Mouse (Mus musculus): ENCODE measurements around the gene Synrg. TPM values are rescaled to one million over a fixed set of nuclear protein-coding genes. Genes with fewer than 3 reads are reported as not detected.

The Synrg gene
- polyA plus RNA-seq, 1 experiment: not detected

- H3K4me1 ChIP-seq (ENCODE audit: control insufficient read depth, insufficient read depth, low read length): no peaks in the 10 kb centered on the region
- no peak overlapping the region for H3K27ac ChIP-seq (ENCODE audit: insufficient read depth, low read depth, low read length)
- H3K4me3 ChIP-seq (ENCODE audit: insufficient read depth, low read depth, low read length): no peak overlapping the region
- TF ChIP-seq POLR2A (IDR thresholded peaks at IDR 0.05; ENCODE audit: insufficient read depth, low read depth, low read length) (no peak), CTCF (IDR thresholded peaks at IDR 0.05; ENCODE audit: insufficient read depth, low read depth, low read length) (no peak)
- WGBS: 38% methylated on average over 3 of the region's 3 CpGs
These were observed 34.8 kb downstream of the Synrg start for GRCm38 (mm10) chr11:83998993-83999392.

- Histone ChIP-seq H3K4me3 (ENCODE audit: insufficient read depth, low read depth, low read length) (no peak overlapping the region), H3K4me1 (ENCODE audit: control insufficient read depth, insufficient read depth, low read length) (no peaks in the 10 kb centered on the region), H3K27ac (ENCODE audit: insufficient read depth, low read depth, low read length) (no peak overlapping the region)
- 88% methylated on average over 4 of the region's 4 CpGs for WGBS
- TF ChIP-seq POLR2A (IDR thresholded peaks at IDR 0.05; ENCODE audit: insufficient read depth, low read depth, low read length): no peak
- TF ChIP-seq CTCF (IDR thresholded peaks at IDR 0.05; ENCODE audit: insufficient read depth, low read depth, low read length): no peak
These were observed 35.2 kb downstream of the Synrg start for GRCm38 (mm10) chr11:83999411-83999915.

GRCm38 (mm10) chr11:84001257-84001656, 37.0 kb downstream of the Synrg start:
- TF ChIP-seq POLR2A (IDR thresholded peaks at IDR 0.05; ENCODE audit: insufficient read depth, low read depth, low read length) (no peak), CTCF (IDR thresholded peaks at IDR 0.05; ENCODE audit: insufficient read depth, low read depth, low read length) (no peak)
- Histone ChIP-seq H3K4me1 (ENCODE audit: control insufficient read depth, insufficient read depth, low read length) (no peaks in the 10 kb centered on the region), H3K27ac (ENCODE audit: insufficient read depth, low read depth, low read length) (no peak overlapping the region), H3K4me3 (ENCODE audit: insufficient read depth, low read depth, low read length) (no peak overlapping the region)
- 98% methylated on average over 3 of the region's 3 CpGs for WGBS

GRCm38 (mm10) chr11:84003986-84004385, 39.8 kb downstream of the Synrg start:
- Histone ChIP-seq H3K27ac (ENCODE audit: insufficient read depth, low read depth, low read length) (no peak overlapping the region), H3K4me3 (ENCODE audit: insufficient read depth, low read depth, low read length) (no peak overlapping the region), H3K4me1 (ENCODE audit: control insufficient read depth, insufficient read depth, low read length) (no peaks in the 10 kb centered on the region)
- TF ChIP-seq POLR2A (IDR thresholded peaks at IDR 0.05; ENCODE audit: insufficient read depth, low read depth, low read length): no peak
- TF ChIP-seq CTCF (IDR thresholded peaks at IDR 0.05; ENCODE audit: insufficient read depth, low read depth, low read length): no peak
- WGBS: 86% methylated on average over 6 of the region's 6 CpGs

- no peak for TF ChIP-seq CTCF (IDR thresholded peaks at IDR 0.05; ENCODE audit: insufficient read depth, low read depth, low read length)
- no peak for TF ChIP-seq POLR2A (IDR thresholded peaks at IDR 0.05; ENCODE audit: insufficient read depth, low read depth, low read length)
- no peak overlapping the region for H3K4me3 ChIP-seq (ENCODE audit: insufficient read depth, low read depth, low read length)
- peaks cover 7% of the 10 kb centered on the region for H3K4me1 ChIP-seq (ENCODE audit: control insufficient read depth, insufficient read depth, low read length)
- WGBS: 88% methylated on average over 9 of the region's 9 CpGs
- H3K27ac ChIP-seq (ENCODE audit: insufficient read depth, low read depth, low read length): no peak overlapping the region
These were observed 44.8 kb downstream of the Synrg start for GRCm38 (mm10) chr11:84009001-84009400.

- H3K27ac ChIP-seq (ENCODE audit: insufficient read depth, low read depth, low read length): no peak overlapping the region
- no peak for TF ChIP-seq POLR2A (IDR thresholded peaks at IDR 0.05; ENCODE audit: insufficient read depth, low read depth, low read length)
- TF ChIP-seq CTCF (IDR thresholded peaks at IDR 0.05; ENCODE audit: insufficient read depth, low read depth, low read length): no peak
- WGBS: 70% methylated on average over 9 of the region's 9 CpGs
- H3K4me3 ChIP-seq (ENCODE audit: insufficient read depth, low read depth, low read length): no peak overlapping the region
- peaks cover 7% of the 10 kb centered on the region for H3K4me1 ChIP-seq (ENCODE audit: control insufficient read depth, insufficient read depth, low read length)
These were observed 46.2 kb downstream of the Synrg start for GRCm38 (mm10) chr11:84010411-84010810.

- WGBS: 45% methylated on average over 12 of the region's 12 CpGs
- Histone ChIP-seq H3K27ac (ENCODE audit: insufficient read depth, low read depth, low read length) (no peak overlapping the region), H3K4me3 (ENCODE audit: insufficient read depth, low read depth, low read length) (no peak overlapping the region), H3K4me1 (ENCODE audit: control insufficient read depth, insufficient read depth, low read length) (peaks cover 7% of the 10 kb centered on the region)
- TF ChIP-seq POLR2A (IDR thresholded peaks at IDR 0.05; ENCODE audit: insufficient read depth, low read depth, low read length) (no peak), CTCF (IDR thresholded peaks at IDR 0.05; ENCODE audit: insufficient read depth, low read depth, low read length) (no peak)
These were observed 46.8 kb downstream of the Synrg start for GRCm38 (mm10) chr11:84011050-84011449.

GRCm38 (mm10) chr11:84011576-84011975, 47.3 kb downstream of the Synrg start:
- WGBS: 66% methylated on average over 2 of the region's 2 CpGs
- Histone ChIP-seq H3K27ac (ENCODE audit: insufficient read depth, low read depth, low read length) (no peak overlapping the region), H3K4me3 (ENCODE audit: insufficient read depth, low read depth, low read length) (no peak overlapping the region), H3K4me1 (ENCODE audit: control insufficient read depth, insufficient read depth, low read length) (peaks cover 7% of the 10 kb centered on the region)
- no peak for TF ChIP-seq POLR2A (IDR thresholded peaks at IDR 0.05; ENCODE audit: insufficient read depth, low read depth, low read length)
- TF ChIP-seq CTCF (IDR thresholded peaks at IDR 0.05; ENCODE audit: insufficient read depth, low read depth, low read length): no peak

GRCm38 (mm10) chr11:84013105-84013504, 48.9 kb downstream of the Synrg start:
- Histone ChIP-seq H3K27ac (ENCODE audit: insufficient read depth, low read depth, low read length) (no peak overlapping the region), H3K4me3 (ENCODE audit: insufficient read depth, low read depth, low read length) (no peak overlapping the region), H3K4me1 (ENCODE audit: control insufficient read depth, insufficient read depth, low read length) (peaks cover 7% of the 10 kb centered on the region)
- WGBS: 22% methylated on average over 7 of the region's 7 CpGs
- TF ChIP-seq POLR2A (IDR thresholded peaks at IDR 0.05; ENCODE audit: insufficient read depth, low read depth, low read length): no peak
- TF ChIP-seq CTCF (IDR thresholded peaks at IDR 0.05; ENCODE audit: insufficient read depth, low read depth, low read length): no peak

All from olfactory bulb, adult 2 months (tissue).